Mouse (Mus musculus) midbrain, embryonic 15.5 days (tissue): ENCODE measurements at regions not wholly inside any gene's neighbourhood (a gene's known extent, or its start where the extent isn't known, plus 50 kb on each side); places are given as distances from the start of the nearest gene placed in this dataset.
A peak's percentile ranks its signal among the peaks of the same experiment; 100 is the strongest.

ENCODE experiments used
- ATAC-seq: fragments of 200-750 bp; cut with Nextera tagmentation; replicated peaks from 2 replicates; pipeline ENCODE4 v1.8.0; 2017; ENCODE audit warnings: moderate TSS enrichment
- H3K27ac ChIP-seq: fragments of 300-500 bp; sonication (generic); 2 replicates; pipeline ENCODE4 v1.5.1; 2015; ENCODE audit warnings: mild to moderate bottlenecking, inconsistent platforms
- H3K27me3 ChIP-seq: fragments of 300-500 bp; sonication (generic); replicated peaks from 2 replicates; pipeline ENCODE4 v1.6.1; 2015; ENCODE audit warnings: inconsistent platforms
- H3K36me3 ChIP-seq: fragments of 300-500 bp; sonication (generic); replicated peaks from 2 replicates; pipeline ENCODE4 v1.6.1; 2015; ENCODE audit warnings: inconsistent platforms
- H3K4me1 ChIP-seq: fragments of 300-500 bp; sonication (generic); 2 replicates; pipeline ENCODE4 v1.6.1; 2015; ENCODE audit warnings: inconsistent platforms
- H3K4me2 ChIP-seq: fragments of 300-500 bp; sonication (generic); 2 replicates; pipeline ENCODE4 v1.6.1; 2015; ENCODE audit warnings: inconsistent platforms, mild to moderate bottlenecking, moderate library complexity
- H3K4me3 ChIP-seq: fragments of 300-500 bp; sonication (generic); 2 replicates; pipeline ENCODE4 v1.5.1; 2015; ENCODE audit warnings: mild to moderate bottlenecking, inconsistent platforms
- H3K9ac ChIP-seq: fragments of 300-500 bp; sonication (generic); 2 replicates; pipeline ENCODE4 v1.6.1; 2015; ENCODE audit warnings: mild to moderate bottlenecking, inconsistent platforms
- H3K9me3 ChIP-seq: fragments of 300-500 bp; sonication (generic); 2 replicates; pipeline ENCODE4 v1.6.1; 2016; ENCODE audit warnings: inconsistent platforms
- WGBS: fragments of 180-500 bp; shearing (Covaris S2); methylation state at CpG from one replicate; pipeline ENCODE4 v1.1.7; 2015; ENCODE audit warnings: mixed read lengths; 5-methylcytosine and 5-hydroxymethylcytosine counted together

DNA sequence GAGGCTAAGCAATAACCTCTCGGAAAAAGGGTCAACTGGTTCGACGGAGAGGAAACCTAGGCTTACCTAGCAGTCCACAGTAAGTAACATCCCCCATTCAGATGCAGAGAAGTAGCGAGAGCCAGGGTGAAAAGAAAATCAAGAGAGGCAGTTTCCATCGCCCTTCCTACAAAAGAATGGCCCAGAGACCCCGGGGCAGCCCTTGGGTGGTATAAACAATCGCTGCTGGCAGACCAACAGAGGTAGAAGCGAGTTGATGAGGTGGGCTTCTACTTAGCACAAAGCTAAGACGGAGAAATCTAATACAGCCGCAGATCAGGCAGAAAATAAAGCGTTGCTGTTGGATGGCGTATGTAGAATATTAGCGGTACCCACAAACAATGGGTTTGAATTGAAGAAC, 57.8 kb upstream of the Arl15 start:
- Histone ChIP-seq H3K4me2 (no peak overlapping the region), H3K27ac (no peak overlapping the region), H3K9me3 (no peaks in the 10 kb centered on the region), H3K4me1 (peaks cover 22% of the 10 kb centered on the region), H3K36me3 (no peaks in the 10 kb centered on the region), H3K9ac (no peak overlapping the region), H3K27me3 (no peaks in the 10 kb centered on the region), H3K4me3 (no peak overlapping the region)
- 72% methylated on average over 13 of the region's 13 CpGs for WGBS
- no peak for ATAC-seq

DNA sequence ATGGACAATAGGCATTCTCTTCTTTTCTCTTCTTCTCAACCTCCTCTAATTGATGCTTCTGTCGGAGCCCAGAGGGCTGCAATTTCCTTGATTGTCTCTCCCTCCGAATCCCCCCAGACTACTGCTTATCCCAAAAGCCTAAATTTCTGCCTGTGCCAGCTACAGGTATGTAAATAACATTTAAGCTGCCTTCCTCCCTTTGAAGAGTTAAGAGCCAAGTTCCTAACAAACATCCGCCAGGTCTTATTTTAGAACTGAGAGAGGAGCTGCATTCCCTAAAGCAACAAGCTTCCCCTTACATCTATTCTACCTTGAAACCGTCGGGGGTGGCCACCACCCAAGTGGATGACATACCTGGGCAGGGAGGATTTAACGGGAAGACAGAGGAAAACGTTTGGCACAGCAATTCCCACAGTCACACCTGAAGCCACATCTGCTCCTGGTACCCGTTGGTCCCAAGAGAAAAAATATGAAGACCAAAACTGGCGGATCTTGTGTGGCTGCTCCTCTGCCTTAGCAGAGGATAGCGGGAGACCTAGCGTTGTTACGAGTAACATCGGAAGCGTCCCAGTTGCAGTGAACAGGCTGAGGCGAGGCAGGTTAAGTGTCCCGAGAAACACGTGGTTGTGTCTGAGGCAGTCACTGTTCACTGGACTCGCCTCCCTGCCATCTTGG, 58.6 kb upstream of the Arl15 start:
- no peaks in the 10 kb centered on the region for H3K27me3 ChIP-seq
- no peak overlapping the region for H3K4me2 ChIP-seq
- peaks cover 26% of the 10 kb centered on the region for H3K4me1 ChIP-seq
- H3K9ac ChIP-seq, result no peak overlapping the region
- H3K4me3 ChIP-seq, result no peak overlapping the region
- H3K27ac ChIP-seq, result peak overlapping the region; percentile 83; the same call in 1 of the 2 replicates
- ATAC-seq, result no peak
- no peaks in the 10 kb centered on the region for H3K36me3 ChIP-seq
- no peaks in the 10 kb centered on the region for H3K9me3 ChIP-seq
- 43% methylated on average over 18 of the region's 18 CpGs for WGBS

DNA sequence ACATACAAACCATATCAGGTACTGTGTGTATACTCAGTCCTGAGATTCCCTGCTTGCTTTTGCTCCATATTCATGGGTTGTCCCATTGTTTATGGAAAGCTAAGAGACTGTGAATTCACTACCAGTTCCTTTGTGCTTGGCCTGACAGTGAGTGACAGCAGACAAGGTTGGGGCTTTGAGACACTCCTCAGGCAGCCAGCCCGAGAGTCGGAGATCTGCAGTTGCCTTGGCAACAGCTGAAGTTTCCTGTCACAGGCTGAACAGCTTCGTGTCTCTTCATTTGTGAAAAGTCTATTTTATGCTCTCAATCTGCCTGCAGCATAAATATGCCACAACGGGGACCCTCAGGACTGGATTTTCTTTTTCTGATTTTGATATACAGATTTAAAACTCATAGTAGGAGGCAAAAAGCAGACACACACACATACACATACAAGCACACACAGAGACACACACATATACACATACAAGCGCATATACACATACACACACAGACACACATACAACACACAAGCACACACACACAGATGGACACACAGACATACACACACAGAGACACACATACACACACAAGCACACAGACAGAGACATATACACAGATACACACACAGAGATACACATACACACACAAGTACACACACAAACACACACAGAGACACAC, 60.0 kb upstream of the Arl15 start:
- ATAC-seq, result peak; percentile 98
- H3K4me1 ChIP-seq, result peaks cover 26% of the 10 kb centered on the region

DNA sequence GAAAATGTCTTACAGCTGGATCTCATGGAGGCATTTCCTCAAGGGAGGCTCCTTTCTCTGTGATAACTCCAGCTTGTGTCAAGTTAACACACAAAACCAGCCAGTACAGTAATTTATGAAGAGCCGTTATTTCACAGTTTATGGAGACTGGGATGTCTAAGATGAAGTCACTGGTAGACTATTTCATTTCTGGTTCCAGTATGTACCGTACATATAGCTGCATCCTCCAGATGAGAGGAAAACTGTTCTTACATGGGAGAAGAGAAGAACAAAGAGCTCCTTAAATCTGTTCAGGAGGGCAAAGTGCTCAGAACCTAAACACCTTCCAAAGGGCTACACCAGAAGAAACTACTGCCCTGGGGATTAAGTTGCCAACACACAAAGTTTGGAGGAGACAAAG, 60.6 kb upstream of the Arl15 start:
- 50% methylated on average over 2 of the region's 2 CpGs for WGBS
- no peak overlapping the region for H3K4me3 ChIP-seq
- H3K9me3 ChIP-seq, result no peaks in the 10 kb centered on the region
- no peak overlapping the region for H3K9ac ChIP-seq
- no peaks in the 10 kb centered on the region for H3K27me3 ChIP-seq
- peaks cover 26% of the 10 kb centered on the region for H3K4me1 ChIP-seq
- no peak overlapping the region for H3K4me2 ChIP-seq
- H3K36me3 ChIP-seq, result no peaks in the 10 kb centered on the region
- no peak; the same call in 1 of the 2 replicates for ATAC-seq
- H3K27ac ChIP-seq, result peak overlapping the region; percentile 83

More for the DNA sequence above, 60.0 kb upstream of the Arl15 start:
- no peak overlapping the region for H3K9ac ChIP-seq
- H3K27me3 ChIP-seq, result no peaks in the 10 kb centered on the region
- H3K9me3 ChIP-seq, result no peaks in the 10 kb centered on the region
- WGBS, result 19% methylated on average over 5 of the region's 5 CpGs
- peak overlapping the region; percentile 83 for H3K27ac ChIP-seq
- no peaks in the 10 kb centered on the region for H3K36me3 ChIP-seq
- no peak overlapping the region for H3K4me3 ChIP-seq
- H3K4me2 ChIP-seq, result no peak overlapping the region

DNA sequence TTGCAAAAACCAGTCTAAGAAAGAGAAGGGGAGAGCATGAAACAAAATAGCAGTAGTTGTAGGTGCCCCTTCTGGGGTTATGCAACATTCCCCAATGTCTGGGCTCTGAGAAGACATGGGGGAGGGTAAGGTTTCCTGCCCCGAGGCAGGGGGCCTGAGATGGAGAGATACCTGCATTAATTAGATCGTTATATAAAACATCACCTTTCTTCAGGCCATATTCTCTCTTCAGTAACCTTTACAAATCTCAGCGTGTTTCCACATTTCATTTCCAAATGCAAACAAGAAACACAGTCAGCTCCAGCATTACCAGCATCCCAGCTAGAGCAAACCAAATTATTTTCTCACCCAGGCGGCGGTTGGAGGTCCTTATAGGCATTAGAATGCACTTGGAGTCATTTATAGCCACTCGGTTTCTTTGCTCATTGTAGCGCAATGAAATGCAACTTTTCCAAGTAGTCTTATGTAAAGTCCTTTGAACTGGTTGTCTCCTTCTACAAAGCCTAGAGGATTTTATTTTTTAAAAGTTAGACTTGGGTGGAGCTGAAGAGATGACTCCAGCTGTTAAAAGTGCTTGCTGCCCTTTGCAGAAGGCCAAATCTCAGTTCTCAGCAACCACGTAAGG, 63.4 kb upstream of the Arl15 start:
- ATAC-seq, result no peak
- no peak overlapping the region for H3K9ac ChIP-seq
- H3K4me2 ChIP-seq, result no peak overlapping the region
- H3K4me3 ChIP-seq, result no peak overlapping the region
- 25% methylated on average over 8 of the region's 8 CpGs for WGBS
- H3K27ac ChIP-seq, result peak overlapping the region; percentile 53; the same call in 1 of the 2 replicates
- H3K9me3 ChIP-seq, result no peaks in the 10 kb centered on the region
- H3K36me3 ChIP-seq, result no peaks in the 10 kb centered on the region
- no peaks in the 10 kb centered on the region for H3K27me3 ChIP-seq
- H3K4me1 ChIP-seq, result peaks cover 26% of the 10 kb centered on the region

DNA sequence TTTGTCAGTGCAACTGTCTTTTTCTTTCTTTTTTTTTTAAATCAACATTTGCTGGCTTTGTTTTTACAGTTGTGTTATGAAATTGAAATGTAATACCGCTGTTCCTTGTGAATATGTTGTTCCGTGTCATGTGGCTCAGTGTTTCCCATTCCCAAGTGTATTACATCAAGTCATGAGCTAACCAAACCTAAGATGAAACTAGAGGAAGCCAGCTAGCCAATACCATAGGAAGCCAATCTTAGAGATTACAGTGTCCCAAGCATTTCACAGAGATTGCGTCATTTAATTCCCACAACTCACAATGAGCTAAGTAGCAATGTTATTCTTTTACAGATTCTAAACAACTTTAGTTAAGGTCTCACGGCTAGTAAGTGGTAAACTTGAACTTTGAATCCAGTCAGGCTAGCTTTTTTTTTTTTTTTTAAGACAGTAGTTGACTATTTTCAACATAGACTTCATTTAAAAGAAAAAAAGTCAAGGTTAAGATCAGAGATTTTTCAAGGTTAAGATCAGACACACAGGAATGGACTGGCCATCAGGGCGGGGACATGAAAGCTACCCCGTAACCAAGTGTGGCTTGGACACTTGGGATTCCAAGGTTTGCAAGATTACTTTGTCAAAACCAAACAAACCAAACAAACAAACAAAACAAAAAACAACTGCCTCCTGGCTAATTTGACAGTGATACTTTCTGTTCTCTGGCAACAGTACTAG, 64.1 kb upstream of the Arl15 start:
- ATAC-seq, result no peak
- Histone ChIP-seq H3K4me2 (no peak overlapping the region), H3K36me3 (no peaks in the 10 kb centered on the region), H3K4me1 (peaks cover 28% of the 10 kb centered on the region), H3K4me3 (no peak overlapping the region), H3K9me3 (no peaks in the 10 kb centered on the region), H3K27ac (peak overlapping the region; percentile 53; the same call in 1 of the 2 replicates), H3K27me3 (no peaks in the 10 kb centered on the region), H3K9ac (no peak overlapping the region)
- 83% methylated on average over 6 of the region's 6 CpGs for WGBS

DNA sequence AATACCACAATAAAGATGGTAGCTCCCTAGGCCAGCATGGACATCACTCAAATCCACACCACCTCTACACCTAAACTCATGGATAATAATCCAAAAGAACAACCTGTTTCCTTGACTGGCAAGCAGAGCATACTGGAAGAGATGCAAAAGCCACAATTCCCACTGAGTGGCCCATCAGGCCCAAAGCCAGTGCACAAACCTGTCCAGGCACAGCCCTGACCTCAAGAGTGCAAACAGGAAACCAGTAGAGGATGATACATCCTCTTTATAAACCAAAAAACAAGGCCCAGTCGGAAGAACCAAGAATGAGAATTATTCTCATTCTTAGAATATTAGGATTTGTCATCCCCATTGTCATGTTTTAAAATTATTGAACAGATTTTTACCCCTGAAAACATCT, 64.7 kb upstream of the Arl15 start:
- WGBS, result 85% methylated on average over 1 of the region's 1 CpGs
- no peak overlapping the region for H3K9ac ChIP-seq
- H3K36me3 ChIP-seq, result no peaks in the 10 kb centered on the region
- peaks cover 27% of the 10 kb centered on the region for H3K4me1 ChIP-seq
- H3K4me3 ChIP-seq, result no peak overlapping the region
- H3K4me2 ChIP-seq, result no peak overlapping the region
- ATAC-seq, result no peak
- H3K9me3 ChIP-seq, result no peaks in the 10 kb centered on the region
- H3K27ac ChIP-seq, result no peak overlapping the region
- H3K27me3 ChIP-seq, result no peaks in the 10 kb centered on the region

DNA sequence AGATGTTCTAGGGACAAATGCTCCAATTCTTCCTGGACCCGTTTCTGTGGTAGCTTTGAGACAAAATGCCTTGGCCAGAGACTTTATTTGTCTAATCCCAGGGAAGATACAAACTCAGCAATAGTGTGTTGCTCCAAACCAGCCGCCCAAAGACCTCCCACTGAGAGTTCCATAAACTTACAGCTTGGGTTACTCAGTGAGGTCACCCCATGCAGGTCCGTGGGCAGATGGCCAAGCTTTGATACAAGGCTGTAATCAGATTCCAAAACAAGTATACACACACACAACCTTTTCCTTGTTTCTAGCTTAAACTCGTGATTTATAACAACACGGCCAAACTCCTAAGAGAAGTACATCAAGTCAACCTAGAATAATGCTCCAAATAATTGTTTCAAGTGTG, 64.6 kb upstream of the Hspb3 start:
- Histone ChIP-seq H3K27me3 (no peaks in the 10 kb centered on the region), H3K9me3 (no peaks in the 10 kb centered on the region), H3K27ac (no peak overlapping the region), H3K4me3 (no peak overlapping the region), H3K36me3 (no peaks in the 10 kb centered on the region), H3K4me1 (peaks cover 14% of the 10 kb centered on the region), H3K4me2 (no peak overlapping the region), H3K9ac (no peak overlapping the region)
- WGBS, result 45% methylated on average over 5 of the region's 5 CpGs
- no peak for ATAC-seq

DNA sequence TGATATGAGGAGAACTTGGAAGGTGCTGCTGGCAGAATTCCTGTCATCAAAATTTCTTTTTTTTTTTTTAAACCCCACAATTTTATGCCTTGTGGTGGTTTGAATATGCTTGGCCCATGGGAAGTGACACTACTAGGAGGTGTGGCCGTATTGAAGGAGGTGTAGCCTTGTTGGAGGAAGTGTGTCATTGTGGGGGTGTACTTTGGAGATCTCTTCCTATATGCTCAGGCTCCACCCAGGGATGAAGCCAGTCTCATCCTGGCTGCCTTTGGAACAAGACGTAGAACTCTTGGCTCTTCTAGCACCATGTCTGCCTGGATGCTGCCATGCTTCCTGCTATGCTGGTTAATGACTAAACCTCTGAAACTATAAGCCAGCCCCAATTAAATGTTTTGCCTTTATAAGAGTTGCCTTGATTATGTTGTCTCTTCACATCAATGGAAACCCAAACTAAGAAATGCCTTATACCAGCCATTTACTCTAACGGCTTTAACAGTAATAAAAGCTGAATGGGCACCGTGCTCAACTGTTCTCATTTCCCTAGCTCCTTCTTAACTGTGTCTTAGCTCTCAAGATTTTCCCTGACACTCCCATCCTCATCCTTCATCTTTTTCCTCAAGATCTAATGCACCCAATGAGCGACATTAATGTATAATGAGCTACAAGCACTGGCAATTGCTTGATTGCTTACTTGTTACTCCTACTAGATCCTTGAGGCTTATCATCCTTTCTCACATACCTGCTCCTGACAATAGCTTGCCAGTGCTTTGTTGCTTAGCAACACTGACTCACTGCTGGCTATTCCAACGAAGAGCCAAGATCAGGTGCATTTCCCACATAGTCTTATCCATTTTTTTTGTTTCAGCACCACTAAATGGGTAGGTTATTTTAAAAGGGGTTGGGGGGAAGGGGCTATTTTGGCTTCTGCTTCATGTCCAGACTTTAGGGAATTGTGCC, 61.7 kb upstream of the Hspb3 start:
- 61% methylated on average over 6 of the region's 6 CpGs for WGBS
- H3K4me1 ChIP-seq, result peaks cover 10% of the 10 kb centered on the region; the same call in 1 of the 2 replicates
- no peaks in the 10 kb centered on the region for H3K9me3 ChIP-seq
- H3K27me3 ChIP-seq, result no peaks in the 10 kb centered on the region
- peak overlapping the region; percentile 56 for H3K27ac ChIP-seq
- ATAC-seq, result peak; percentile 96
- H3K9ac ChIP-seq, result no peak overlapping the region
- no peaks in the 10 kb centered on the region for H3K36me3 ChIP-seq
- H3K4me3 ChIP-seq, result no peak overlapping the region
- no peak overlapping the region for H3K4me2 ChIP-seq

DNA sequence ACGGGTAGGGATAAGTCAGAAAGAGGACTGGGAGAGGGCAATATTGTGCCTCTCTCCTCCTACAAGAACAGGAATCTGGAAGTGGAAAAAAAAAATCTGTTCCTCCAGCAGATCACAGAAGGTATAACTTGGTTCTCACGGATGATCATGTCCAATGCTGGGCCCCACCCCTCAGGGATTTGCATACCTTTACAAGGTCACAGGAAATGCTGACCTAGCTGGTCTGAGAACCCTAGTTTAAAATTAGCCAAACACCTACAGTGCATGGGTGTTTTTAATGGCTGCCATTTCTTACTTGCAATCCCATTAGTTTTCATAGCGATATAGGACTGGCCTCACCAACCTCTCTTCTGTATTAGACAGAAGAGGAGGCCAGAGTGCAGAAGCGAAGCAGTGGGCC, 51.8 kb upstream of the Hspb3 start:
- Histone ChIP-seq H3K27me3 (no peaks in the 10 kb centered on the region), H3K27ac (no peak overlapping the region), H3K9me3 (no peaks in the 10 kb centered on the region), H3K4me2 (no peak overlapping the region), H3K36me3 (no peaks in the 10 kb centered on the region), H3K4me1 (no peaks in the 10 kb centered on the region), H3K4me3 (no peak overlapping the region), H3K9ac (no peak overlapping the region)
- no peak for ATAC-seq
- 85% methylated on average over 4 of the region's 4 CpGs for WGBS

DNA sequence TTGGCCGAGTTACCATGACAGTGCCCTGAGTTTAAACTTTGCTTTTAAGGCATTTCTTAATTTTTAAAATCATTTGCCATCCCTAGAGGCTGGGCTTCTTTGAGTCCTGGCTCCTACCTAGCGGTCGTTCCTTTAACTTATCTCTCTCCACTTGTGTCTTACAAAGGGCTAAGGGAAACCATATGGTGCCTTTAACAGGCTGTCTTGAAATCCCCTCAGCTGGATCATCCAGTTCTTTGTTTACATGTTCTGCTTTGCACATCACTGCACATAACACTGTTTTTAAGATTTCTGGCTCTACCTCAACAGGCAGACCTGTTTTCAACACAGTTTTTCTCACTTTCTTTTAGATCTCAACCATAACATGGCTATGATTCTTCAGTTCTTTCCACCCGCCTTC, 50.4 kb upstream of the Hspb3 start:
- 65% methylated on average over 4 of the region's 4 CpGs for WGBS
- Histone ChIP-seq H3K27ac (no peak overlapping the region), H3K4me1 (no peaks in the 10 kb centered on the region), H3K36me3 (no peaks in the 10 kb centered on the region), H3K4me2 (no peak overlapping the region), H3K9me3 (no peaks in the 10 kb centered on the region), H3K4me3 (no peak overlapping the region), H3K27me3 (no peaks in the 10 kb centered on the region), H3K9ac (no peak overlapping the region)
- no peak for ATAC-seq
